Mouse (Mus musculus): ENCODE measurements around the gene Nectin3. TPM values are rescaled to one million over a fixed set of nuclear protein-coding genes. Genes with fewer than 3 reads are reported as not detected.

Nectin3 gene
- total and polyA plus RNA-seq, 3 experiments = not detected

- Histone ChIP-seq H3K9ac (ENCODE audit: control insufficient read depth, low read depth, low read length, poor library complexity, severe bottlenecking) (no peak overlapping the region), H3K79me2 (ENCODE audit: control insufficient read depth, insufficient read depth, low read length, poor library complexity) (no peaks in the 10 kb centered on the region), H3K4me1 (ENCODE audit: control insufficient read depth in 1 of 2, insufficient read depth in 2 of 2, low read length in 2 of 2) (no peaks in the 10 kb centered on the region), H3K9me3 (replicated peaks; ENCODE audit: insufficient read depth, low read length) (no peaks in the 10 kb centered on the region), H3K27me3 (ENCODE audit: control insufficient read depth in 1 of 2, insufficient read depth in 2 of 2, low read length in 2 of 2) (no peaks in the 10 kb centered on the region), H3K27ac (ENCODE audit: control insufficient read depth, low read depth, low read length) (no peak overlapping the region), H3K36me3 (ENCODE audit: control insufficient read depth in 1 of 2, insufficient read depth in 2 of 2, low read length in 2 of 2) (no peaks in the 10 kb centered on the region), H3K4me3 (ENCODE audit: control insufficient read depth in 1 of 2, insufficient read depth in 1 of 2, low read depth in 2 of 2, low read length in 2 of 2) (no peak overlapping the region)
- TF ChIP-seq RCOR1 (IDR thresholded peaks at IDR 0.05; ENCODE audit: low read depth, low read length) = no peak
- no peak for TF ChIP-seq UBTF (IDR thresholded peaks at IDR 0.05; ENCODE audit: borderline replicate concordance, insufficient read depth, low read depth, low read length)
- TF ChIP-seq TAL1 (IDR thresholded peaks at IDR 0.05; ENCODE audit: low read length) = no peak
- TF ChIP-seq EP300 (IDR thresholded peaks at IDR 0.05; ENCODE audit: low read depth in 1 of 2, low read length in 2 of 2) = no peak
- TF ChIP-seq RAD21 (IDR thresholded peaks at IDR 0.05; ENCODE audit: low read depth, low read length) = no peak
- no peak for TF ChIP-seq POLR2AphosphoS2 (IDR thresholded peaks at IDR 0.05; ENCODE audit: low read length)
- no peak for TF ChIP-seq E2F4 (IDR thresholded peaks at IDR 0.05; ENCODE audit: borderline replicate concordance, low read depth, low read length)
- DNase-seq (ENCODE audit: low read depth, low spot score) = no peak
Observed at GRCm38 (mm10) chr16:46410053-46410738, 88.1 kb downstream of the Nectin3 start.

DNA sequence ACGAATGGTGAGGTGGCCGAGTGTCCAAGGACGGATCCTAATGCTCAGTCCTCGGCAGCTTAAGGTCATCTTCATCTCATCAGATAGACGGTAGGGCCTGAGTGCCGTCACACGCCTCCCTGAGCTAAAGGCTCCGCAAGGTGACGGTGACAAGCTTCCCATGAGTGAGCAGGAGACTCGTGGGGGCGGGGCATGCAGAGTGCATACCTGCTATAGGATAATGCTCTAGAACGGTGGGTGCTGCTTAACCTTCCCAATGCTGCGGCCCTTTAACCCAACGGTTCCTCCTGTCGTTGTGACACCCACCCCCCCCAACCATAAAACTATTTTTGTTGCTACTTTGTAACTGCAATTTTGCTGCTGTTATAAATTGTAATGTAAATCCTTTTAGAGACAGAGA, 90.3 kb downstream of the Nectin3 start:
- TF ChIP-seq ELF1 (IDR thresholded peaks at IDR 0.05; ENCODE audit: low read depth, low read length) = no peak
- TF ChIP-seq E2F4 (IDR thresholded peaks at IDR 0.05; ENCODE audit: borderline replicate concordance, low read depth, low read length) = no peak
- TF ChIP-seq GATA1 (IDR thresholded peaks at IDR 0.05; ENCODE audit: low read depth, low read length) = no peak
- no peak for TF ChIP-seq MEF2A (IDR thresholded peaks at IDR 0.05; ENCODE audit: extremely low read depth, insufficient replicate concordance, low read depth, low read length, poor library complexity, severe bottlenecking)
- TF ChIP-seq USF1 (IDR thresholded peaks at IDR 0.05; ENCODE audit: low read depth, low read length) = no peak
- no peak for TF ChIP-seq TBP (IDR thresholded peaks at IDR 0.05; ENCODE audit: low read depth, low read length)
- no peak for TF ChIP-seq ZKSCAN1 (IDR thresholded peaks at IDR 0.05; ENCODE audit: low read depth, low read length)
- TF ChIP-seq MAFK (IDR thresholded peaks at IDR 0.05; ENCODE audit: borderline replicate concordance, low read depth, low read length) = no peak
- TF ChIP-seq TAL1 (IDR thresholded peaks at IDR 0.05; ENCODE audit: low read length) = no peak
- TF ChIP-seq NRF1 (IDR thresholded peaks at IDR 0.05; ENCODE audit: insufficient read depth, low read depth, low read length, poor library complexity, severe bottlenecking) = no peak
- TF ChIP-seq CTCF (IDR thresholded peaks at IDR 0.05 in 2 of 3, conservative IDR thresholded peaks at IDR 0.05 in 1 of 3; ENCODE audit: control insufficient read depth in 1 of 3, insufficient read depth in 1 of 3, low read depth in 2 of 3, low read length in 3 of 3, poor library complexity in 1 of 3, severe bottlenecking in 1 of 3) = no peak
- no peak for TF ChIP-seq CHD1 (IDR thresholded peaks at IDR 0.05; ENCODE audit: low read depth, low read length)
- TF ChIP-seq SMC3 (IDR thresholded peaks at IDR 0.05; ENCODE audit: low read depth, low read length) = no peak
- TF ChIP-seq EP300 (IDR thresholded peaks at IDR 0.05; ENCODE audit: low read depth in 1 of 2, low read length in 2 of 2) = no peak
- no peaks in the 10 kb centered on the region for H3K36me3 ChIP-seq (ENCODE audit: control insufficient read depth in 1 of 2, insufficient read depth in 2 of 2, low read length in 2 of 2)
- H3K4me3 ChIP-seq (ENCODE audit: control insufficient read depth in 1 of 2, insufficient read depth in 1 of 2, low read depth in 2 of 2, low read length in 2 of 2) = no peak overlapping the region
- H3K79me2 ChIP-seq (ENCODE audit: control insufficient read depth, insufficient read depth, low read length, poor library complexity) = no peaks in the 10 kb centered on the region
- H3K4me1 ChIP-seq (ENCODE audit: control insufficient read depth in 1 of 2, insufficient read depth in 2 of 2, low read length in 2 of 2) = no peaks in the 10 kb centered on the region
- no peak overlapping the region for H3K9ac ChIP-seq (ENCODE audit: control insufficient read depth, low read depth, low read length, poor library complexity, severe bottlenecking)
- H3K27ac ChIP-seq (ENCODE audit: control insufficient read depth, low read depth, low read length) = no peak overlapping the region
- DNase-seq (ENCODE audit: low read depth, low spot score) = no peak
- H3K27me3 ChIP-seq (ENCODE audit: control insufficient read depth in 1 of 2, insufficient read depth in 2 of 2, low read length in 2 of 2) = no peaks in the 10 kb centered on the region
- H3K9me3 ChIP-seq (replicated peaks; ENCODE audit: insufficient read depth, low read length) = no peaks in the 10 kb centered on the region
